Mouse (Mus musculus): ENCODE data around the gene Dnm3.

Gene Dnm3

DNA sequence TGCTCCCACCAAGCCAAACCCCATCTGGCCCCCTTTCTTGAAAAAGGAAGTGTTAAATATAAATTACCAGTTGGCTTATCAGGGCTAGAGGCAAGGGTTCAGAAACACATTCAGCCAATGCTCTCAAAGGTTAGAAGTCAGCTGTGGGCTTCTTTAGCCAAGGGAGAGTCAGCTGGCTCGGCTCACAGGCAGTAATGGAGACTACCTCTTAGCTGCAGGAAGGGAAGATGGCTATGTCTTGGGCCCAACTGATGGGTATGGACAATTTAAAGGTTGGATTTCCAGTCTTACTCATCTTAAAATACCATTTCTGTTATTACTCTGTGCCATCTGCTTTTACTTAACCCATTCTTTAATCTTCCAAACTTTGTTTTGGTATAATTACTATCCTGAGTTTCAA is 317.1 kb downstream of the Dnm3 start:
- DNase-seq (ENCODE audit: low spot score) = no peak

DNA sequence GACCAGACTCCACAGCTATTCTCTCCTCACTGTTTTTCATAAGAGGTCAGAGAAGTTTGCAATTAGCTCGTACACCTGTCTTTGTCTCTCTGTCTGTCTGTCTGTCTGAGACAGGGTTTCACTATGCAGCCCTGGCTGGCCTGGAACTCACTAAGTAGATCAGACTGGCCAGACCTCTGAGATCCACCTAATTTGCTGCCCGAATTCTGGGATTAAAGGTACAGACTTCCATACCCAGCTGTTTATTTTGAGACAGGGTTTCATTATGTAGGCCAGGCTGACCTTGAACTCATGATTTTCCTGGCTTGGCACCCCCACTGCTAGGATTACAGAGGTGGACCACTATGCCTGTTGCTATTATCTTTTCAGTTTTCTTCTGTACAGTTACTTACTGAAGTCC is 319.3 kb downstream of the Dnm3 start:
- no peak for DNase-seq (ENCODE audit: low spot score)

DNA sequence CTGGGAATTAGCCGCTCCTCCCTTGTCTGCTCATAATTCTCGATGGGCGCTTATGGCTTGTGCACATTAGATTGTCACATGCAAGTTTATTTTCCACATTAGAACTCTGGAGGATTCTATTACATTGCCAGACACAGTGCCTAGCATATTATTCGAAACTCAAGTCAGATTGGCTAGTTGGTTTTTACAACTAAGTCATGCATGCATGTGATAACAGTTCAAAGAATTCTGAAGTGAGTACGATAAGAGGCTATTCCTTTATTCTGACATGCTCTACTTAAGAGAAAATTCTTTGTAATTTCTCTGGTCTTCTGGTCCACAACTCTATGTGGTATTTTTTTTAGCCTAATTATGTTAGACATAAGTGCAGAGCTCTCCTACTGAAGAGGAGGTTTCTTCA is 320.2 kb downstream of the Dnm3 start:
- DNase-seq (ENCODE audit: low spot score) = no peak

DNA sequence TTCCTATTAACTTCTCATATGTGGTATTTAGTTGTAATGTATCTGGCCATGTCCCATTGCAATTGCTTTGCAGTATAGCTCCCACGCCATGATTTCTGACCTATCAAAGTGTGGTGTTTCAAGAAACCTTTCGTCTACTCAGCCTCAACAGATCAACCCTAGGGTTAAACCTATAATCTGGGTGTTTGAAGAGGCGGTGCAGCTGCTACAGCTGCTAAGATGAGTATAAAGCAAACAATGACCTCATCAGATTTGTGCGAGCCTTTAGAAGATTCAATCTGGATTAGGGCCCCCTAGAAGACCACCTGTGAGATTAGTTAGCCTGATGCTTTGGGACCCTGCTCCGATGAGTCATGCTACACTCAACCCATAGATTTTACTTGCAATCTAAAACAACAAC is 321.0 kb downstream of the Dnm3 start:
- no peak for DNase-seq (ENCODE audit: low spot score)

DNA sequence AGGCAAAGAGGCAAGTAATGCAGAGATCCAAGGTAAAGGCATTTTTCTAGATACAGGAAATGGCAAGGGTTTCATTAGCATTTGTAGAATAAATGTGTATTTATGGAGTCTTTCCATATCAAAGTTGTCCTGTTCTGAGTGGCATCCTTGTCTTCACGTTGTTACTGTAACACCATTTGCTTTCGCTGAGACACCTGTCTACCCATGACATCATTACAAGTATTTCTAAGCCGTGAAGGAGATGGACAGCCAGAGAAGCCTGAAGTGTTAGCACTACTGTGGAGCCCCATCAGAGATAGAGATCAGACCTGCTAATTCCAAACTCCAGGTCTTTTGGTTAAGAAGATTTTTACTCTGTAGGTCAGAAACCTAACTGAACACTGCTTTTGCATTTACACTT is 322.3 kb downstream of the Dnm3 start:
- DNase-seq (ENCODE audit: low spot score) = no peak

DNA sequence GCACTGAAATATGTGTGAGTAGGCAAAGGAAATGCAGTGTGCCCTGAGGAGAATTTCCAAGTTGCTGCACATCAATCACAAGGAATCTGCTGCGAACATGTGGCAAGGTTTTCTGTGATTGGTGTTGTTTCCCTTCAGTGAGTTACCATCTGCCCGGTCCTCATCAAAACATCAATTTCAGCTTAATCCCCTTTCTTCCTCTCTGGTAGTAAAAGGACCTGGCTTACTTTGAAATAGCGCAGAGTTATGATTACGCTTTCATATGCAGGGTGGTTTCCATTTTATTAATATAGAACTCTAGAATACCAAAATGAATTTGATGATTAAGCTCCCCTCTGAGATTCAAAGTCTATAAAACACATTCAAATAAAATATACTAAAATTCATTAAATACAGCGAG is 324.7 kb downstream of the Dnm3 start:
- DNase-seq (ENCODE audit: low spot score) = no peak

DNA sequence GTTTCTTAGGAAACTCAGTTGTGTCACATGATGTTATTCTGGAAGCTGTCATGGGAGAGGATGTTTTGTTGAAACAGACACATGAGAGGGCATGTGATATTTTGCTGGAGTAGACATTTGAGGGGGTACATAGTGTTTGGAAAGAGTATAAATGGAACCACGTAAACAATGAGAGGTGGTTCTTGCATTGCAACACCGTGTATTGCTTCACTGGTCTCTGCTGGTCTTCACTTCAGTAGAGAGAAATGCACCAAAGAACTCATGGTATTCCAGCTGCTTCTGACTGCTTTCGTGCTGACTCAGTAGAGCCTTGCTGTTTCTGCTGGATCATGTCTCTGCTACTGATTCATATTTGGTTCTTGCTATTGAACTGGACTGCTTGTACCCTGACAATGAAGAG is 328.1 kb downstream of the Dnm3 start:
- no peak for DNase-seq (ENCODE audit: low spot score)

DNA sequence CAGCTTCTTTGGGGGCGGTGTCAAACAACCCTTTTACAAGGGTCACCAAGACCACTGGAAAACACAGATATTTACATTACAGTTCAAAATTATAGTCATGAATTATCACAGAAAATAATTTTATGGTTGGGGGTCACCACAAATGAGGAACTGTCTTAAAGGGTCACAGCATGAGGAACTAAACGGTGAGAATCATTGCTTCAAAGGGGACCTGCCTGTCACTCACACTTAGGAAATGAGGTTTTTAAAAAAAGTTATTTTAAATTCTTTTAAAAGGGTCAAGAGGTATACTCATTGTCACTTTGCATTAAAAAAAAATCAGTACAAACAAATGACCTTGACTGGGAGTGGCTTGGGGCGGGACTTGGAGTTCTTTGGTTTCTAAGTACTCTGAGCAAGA is 330.3 kb downstream of the Dnm3 start:
- no peak for DNase-seq (ENCODE audit: low spot score)

DNA sequence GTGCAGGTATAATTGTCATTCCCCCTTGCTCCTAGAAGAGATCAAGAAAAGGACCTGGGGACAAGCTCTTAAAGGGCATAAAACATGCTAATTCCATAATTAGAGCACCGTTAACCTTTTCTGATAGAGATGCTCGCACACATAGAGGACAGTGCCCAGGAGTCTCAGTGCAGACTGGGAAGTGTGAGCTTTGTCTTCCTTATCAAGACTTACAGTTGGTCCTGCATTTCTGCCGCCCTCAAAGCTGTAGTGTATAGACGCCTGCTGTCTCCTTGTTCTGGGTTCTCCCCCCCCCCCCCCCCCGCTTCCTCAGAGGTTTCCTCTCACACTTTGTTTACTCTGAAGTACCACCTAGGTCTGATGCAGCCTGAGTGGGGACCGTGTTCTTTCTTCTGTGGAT is 332.1 kb downstream of the Dnm3 start:
- DNase-seq (ENCODE audit: low spot score) = no peak

DNA sequence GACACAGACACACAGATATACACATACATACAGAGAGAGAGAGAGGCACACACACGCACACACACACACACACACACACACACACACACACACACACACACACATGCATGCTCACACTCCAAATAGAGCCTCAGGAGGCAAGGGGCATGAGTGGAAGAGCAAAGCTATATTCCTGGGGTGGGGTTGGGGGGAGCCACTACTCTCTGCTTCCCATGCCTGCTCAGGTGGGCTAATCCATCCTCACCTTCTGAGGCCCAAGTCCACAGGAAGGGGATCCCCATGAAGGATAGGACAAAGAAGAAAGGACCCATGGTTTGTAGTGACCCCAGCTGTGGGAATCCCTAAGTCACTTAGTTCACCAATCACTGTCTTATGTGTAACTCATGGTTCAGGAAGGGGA is 332.8 kb downstream of the Dnm3 start:
- no peak for DNase-seq (ENCODE audit: low spot score)

DNA sequence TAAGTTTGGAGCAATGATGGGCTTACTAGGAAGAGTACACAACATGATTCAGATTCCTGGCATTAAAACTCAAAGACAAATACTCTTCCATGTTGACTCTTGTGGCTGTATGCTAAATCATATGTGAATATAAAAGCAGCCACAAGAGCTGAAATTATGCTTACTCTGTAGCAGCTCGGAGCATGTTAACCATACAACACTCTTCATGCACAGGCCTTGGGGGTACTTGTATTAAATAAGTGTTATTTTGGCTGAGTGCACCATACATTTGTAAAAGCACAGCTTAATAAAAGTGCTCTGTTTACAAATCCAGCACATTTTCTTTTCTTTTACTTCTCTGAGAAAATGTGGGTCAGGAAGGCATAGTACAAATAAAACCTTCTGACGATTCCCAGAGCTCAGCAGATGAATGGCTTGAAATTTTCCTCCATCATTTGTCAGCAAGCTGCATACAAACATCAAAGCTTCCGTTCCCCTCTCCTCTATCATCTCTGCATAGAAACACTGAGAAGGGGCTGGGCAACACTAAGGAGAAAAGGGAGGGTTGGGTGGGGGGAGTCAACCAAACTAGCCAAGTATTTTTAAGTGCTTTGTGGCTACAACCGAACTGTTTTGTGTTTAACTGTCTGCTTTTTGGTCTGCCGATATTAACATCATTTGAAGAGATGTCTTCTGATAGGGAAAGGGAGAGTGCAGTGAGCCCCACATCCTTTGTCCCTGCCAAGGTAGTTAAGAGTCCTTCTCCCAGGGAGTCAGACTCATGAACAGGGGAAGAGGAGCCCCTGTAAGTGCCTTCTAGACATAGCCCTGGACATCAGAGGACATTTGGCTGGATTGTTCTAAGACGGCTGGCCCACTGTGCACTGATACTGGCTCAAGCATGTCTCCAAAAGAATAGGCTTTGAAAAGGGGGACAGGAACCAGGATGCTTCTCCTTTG is 333.6 kb downstream of the Dnm3 start:
- DNase-seq (ENCODE audit: low spot score) = no peak

DNA sequence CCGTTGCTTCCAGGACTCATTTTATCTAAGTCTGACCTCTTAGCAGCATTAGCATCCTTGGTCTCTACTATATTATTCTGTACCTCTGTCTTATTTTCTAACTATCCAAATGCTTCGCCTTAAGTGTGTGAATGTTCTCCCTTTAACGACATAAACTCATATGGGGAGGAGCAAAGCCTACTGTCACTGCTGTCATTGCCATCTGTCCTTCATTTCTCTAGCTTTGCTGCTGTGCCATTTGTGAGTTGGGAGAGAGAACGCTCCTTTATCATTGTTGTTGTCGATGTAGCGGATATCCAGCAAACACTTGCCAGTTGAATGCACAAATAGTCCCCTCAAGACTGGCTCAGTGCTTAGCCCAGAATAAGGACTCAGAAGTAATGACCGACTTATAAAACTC is 335.5 kb downstream of the Dnm3 start:
- DNase-seq (ENCODE audit: low spot score) = no peak

DNA sequence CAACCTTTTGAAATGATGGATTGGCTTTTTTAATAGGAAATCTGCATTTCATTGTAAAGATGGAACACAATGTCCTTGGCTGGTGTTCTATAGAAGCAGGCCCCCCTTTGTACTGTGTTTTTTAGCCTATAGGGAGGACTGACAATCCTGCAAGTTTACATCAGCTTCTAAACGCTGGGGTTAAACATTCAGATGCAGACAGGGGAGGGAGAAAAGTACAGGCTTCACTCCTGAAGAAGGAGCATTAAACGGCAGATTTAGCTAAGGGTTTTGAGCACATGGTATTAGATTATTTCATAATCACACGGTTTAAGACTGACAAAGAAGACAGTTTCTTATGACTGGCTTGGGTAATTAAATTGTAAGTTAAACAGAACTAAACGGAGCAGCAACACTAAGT is 341.5 kb downstream of the Dnm3 start:
- no peak for DNase-seq (ENCODE audit: low spot score)

DNA sequence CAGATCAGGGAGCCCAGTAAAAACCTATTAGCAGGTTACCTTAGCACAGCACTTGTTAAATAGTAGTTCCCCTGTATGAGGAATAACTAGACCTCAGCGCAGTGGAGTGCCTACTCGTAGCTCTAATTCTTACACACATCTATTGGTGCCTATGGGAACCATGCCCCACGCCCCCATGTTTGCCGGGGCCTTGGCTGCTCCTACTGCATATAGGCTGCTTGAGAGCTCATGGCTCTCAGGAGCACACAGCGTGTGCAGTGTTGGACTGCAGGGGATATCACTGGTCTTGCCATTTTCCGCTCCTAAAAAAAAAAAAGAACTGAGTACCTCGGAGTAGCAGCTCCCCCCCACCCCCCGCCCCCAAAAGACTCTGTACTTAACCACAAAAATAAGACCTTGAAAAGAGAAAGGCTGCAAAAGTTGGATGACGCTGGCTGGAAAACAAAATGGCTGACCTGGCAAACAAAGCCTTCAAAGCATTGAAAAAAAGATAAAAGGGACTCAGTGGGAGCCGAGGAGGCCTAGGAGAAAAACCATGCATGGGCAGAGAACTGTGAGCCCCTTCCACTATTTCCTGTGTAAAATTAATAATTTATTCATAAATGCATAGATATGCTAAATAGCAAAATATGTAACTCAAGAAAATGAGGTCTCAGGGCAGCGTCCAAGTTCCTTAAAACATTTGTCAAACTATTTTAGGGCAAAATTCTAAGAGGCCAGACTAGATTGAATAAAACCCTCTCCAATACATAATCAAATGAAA is 342.2 kb downstream of the Dnm3 start:
- no peak for DNase-seq (ENCODE audit: low spot score)

DNA sequence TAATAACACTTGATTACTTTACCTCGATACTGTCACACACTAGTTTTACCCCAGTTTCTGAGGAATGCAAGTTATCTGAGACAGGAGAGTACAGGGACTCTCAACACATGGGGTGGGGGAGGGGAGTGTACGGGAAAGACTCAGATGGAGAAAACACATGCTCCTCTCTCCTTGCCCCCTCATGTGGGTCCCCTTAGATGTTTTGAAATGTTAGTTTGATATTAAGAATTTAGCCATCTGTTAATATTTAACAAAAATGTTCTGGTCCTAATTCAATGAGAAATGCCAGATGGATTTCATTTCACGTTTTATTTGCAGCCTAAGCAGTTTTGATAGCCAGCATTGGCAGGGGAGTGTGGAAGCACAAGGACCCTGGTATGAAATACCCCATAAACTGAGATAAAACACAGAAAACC is 343.2 kb downstream of the Dnm3 start:
- no peak for DNase-seq (ENCODE audit: low spot score)

DNA sequence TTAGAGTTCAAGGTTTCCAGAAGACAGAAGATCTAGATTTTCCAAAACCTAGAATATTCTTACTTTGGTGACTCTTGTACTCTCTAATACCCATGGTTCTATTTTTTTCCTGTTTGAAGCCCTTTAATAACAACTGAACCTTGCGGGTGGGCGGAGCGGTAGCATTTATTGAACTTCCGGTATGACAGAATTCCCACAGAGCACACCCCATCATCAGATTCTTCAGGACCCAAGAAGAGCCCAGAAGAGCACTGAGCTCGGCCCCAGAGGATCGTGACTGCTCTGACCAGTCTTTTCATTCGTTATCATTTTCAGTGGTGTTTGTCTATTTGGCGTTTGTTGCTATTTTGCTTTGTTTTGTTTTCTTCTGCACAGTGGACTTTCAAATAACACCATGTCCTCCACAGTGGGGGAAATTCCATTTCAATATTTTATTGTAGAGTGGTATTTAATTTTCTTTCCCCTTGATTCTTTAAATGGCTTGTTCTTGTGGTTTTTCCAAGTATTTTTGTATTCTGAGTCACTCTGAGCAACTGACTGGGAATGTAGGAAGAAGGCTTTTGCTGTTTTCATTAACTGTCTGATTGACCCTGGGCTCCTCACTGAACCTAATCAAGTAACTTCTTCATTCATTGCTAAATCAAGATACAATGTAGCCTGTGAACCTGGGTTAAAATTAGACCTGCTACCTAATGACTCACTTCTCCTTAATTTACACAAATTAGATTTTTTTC is 344.8 kb downstream of the Dnm3 start:
- no peak for DNase-seq (ENCODE audit: low spot score)

DNA sequence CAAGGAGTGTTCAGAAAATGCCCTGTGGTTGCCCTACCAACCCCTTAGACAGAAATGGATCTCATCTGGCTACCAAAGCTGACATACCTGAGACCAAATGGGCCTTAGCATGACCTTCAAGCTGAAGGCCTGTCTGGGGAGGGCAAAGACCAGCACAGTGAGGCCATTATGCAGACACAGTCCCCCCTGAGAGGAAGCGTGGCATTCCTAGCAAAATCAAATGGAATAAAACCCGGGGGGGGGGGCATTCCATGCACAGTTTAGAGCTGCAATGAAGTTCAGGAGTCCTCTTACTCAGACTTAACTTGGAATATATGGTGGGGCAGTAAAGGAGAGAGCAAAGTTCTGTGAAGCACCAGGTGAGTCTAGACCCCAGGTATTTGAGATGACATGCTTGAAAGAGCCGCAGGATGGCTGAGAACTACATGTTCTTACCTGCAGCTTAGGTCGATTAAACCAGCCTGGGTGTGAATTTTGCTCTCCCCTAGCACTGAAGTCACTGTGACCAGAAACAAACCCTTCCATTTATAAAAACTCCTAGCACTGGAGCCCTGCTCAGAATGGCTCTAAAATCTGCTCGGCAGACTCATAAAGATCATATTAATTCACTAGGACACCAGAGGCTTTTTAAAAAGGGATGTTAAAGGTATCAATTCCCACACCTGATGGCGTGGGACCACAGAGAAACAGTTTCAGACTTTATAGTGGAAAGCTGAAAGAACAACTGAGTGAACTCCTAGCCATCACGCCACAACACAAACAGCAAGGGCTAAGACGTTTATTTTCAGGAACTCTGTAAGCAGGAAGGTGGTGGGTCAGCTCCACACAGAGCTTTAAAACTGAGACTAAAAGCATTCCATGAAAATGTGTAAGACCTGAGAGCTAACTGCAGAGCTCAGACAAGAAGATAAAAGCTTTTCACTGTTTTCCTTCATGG is 350.7 kb downstream of the Dnm3 start:
- DNase-seq (ENCODE audit: low spot score) = no peak

DNA sequence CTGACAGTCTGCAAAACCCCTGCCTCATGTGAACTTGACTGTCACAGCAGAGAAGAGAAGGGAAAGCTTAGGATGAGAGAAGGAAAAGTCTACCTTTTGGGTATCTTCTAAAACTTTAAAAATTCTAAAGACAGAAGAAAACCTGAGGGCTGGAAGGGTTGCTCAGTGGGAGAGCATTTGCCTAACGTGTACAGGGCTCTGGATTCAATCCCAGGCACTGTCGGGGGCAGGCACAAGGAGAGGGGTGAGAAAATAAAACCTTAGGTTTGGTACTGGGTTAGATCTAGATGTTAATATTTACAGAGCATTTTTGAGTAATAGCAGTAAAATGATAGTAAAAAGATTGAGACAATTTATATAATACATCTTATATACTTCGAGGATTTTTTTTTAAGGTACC is 353.4 kb downstream of the Dnm3 start:
- no peak for DNase-seq (ENCODE audit: low spot score)

DNA sequence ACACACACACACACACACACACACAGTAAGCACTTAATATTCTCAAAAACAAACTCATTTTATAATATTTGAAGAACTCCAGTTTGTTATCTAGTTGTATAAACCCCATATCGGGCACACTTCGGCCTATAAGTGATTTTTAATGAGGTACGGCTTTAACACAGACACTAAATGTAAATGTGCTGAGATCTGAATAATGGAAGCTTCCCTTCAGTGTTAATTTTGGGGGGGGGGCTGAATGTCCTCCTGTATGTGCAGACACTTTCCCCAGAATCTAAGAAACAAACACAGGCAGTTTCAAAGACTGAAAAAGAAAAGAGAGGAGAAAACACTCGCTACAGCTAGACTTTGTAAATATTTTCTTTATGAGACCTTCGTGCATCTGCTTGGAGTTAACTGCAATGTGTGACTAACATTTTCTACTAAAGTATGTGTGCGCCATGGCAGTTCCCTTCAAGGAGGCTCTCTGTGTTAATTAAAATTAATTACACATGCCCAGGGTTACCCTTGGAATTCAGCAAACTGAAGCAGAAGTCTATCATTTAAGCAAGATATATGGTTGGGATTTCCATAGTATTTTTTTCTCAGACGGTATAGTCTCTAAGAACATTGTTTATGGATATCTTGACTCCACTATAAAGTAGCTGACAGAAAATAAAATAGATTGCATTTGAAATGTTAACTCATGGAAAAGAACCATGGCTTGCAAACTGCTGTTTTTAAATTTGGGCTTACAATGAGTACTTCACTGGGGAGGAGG is 356.2 kb downstream of the Dnm3 start:
- DNase-seq (ENCODE audit: low spot score) = no peak

DNA sequence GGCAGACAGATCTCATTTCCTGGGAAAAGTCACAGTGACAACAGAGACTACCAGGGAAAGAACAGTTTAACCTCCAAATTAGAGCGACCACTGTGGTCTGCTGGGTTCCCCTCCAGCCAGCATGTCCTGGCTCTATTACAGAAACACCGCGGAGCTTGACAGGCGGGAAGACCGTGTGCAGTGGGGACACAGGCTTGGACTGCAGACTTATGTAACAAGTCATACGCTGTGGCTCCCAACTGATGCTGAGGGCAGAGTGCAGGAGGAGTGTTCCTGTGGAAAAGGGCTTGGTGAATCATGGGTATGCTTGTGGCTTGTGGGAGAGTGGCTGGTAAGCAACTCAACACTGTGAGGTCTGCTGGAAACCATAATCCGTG is 368.4 kb downstream of the Dnm3 start:
- no peak for DNase-seq (ENCODE audit: low spot score)

Measured in left cerebral cortex, adult 11 months (tissue).